Mouse (Mus musculus): Measurements from ENCODE around the gene Rbm20.

The Rbm20 gene

GRCm38 (mm10) chr19:53850166-53850922, 173.2 kb downstream of the Rbm20 start:
- CTCF ChIA-PET: no interaction called here

GRCm38 (mm10) chr19:53851352-53851751, 174.2 kb downstream of the Rbm20 start:
- CTCF ChIA-PET: no interaction called here

- CTCF ChIA-PET: no interaction called here
Observed at GRCm38 (mm10) chr19:53851826-53852698, 175.0 kb downstream of the Rbm20 start.

GRCm38 (mm10) chr19:53852699-53853451, 175.8 kb downstream of the Rbm20 start:
- CTCF ChIA-PET: no interaction called here

- CTCF ChIA-PET: no interaction called here
Observed at GRCm38 (mm10) chr19:53854978-53855377, 177.9 kb downstream of the Rbm20 start.

- CTCF ChIA-PET: no interaction called here
Observed at GRCm38 (mm10) chr19:53855781-53856180, 178.7 kb downstream of the Rbm20 start.

GRCm38 (mm10) chr19:53856794-53857193, 179.7 kb downstream of the Rbm20 start:
- CTCF ChIA-PET: no interaction called here

GRCm38 (mm10) chr19:53857962-53858361, 180.9 kb downstream of the Rbm20 start:
- CTCF ChIA-PET: no interaction called here

GRCm38 (mm10) chr19:53859149-53859548, 182.0 kb downstream of the Rbm20 start:
- CTCF ChIA-PET: no interaction called here

- CTCF ChIA-PET: no interaction called here
Observed at GRCm38 (mm10) chr19:53859593-53859992, 182.5 kb downstream of the Rbm20 start.

- CTCF ChIA-PET: interaction anchor here (0.6 kb wide), 1 partner anchor 102 kb away, joined by 4 read pairs; no protein-coding TSS in a partner anchor
Observed at GRCm38 (mm10) chr19:53861346-53861745, 184.2 kb downstream of the Rbm20 start.

GRCm38 (mm10) chr19:53862573-53863246, 185.6 kb downstream of the Rbm20 start:
- CTCF ChIA-PET: no interaction called here

GRCm38 (mm10) chr19:53867238-53867637, 190.1 kb downstream of the Rbm20 start:
- CTCF ChIA-PET: no interaction called here

- CTCF ChIA-PET: no interaction called here
Observed at GRCm38 (mm10) chr19:53868125-53868524, 191.0 kb downstream of the Rbm20 start.

- CTCF ChIA-PET: no interaction called here
Observed at GRCm38 (mm10) chr19:53868796-53869195, 191.7 kb downstream of the Rbm20 start.

- CTCF ChIA-PET: interaction anchor here (0.6 to 1.1 kb wide), 2 partner anchors 23 to 41 kb away, joined by 3 to 8 read pairs; no protein-coding TSS in a partner anchor
Observed at GRCm38 (mm10) chr19:53869427-53870385, 192.6 kb downstream of the Rbm20 start.

- CTCF ChIA-PET: interaction anchor here (0.6 to 1.1 kb wide), 2 partner anchors 40 to 74 kb away, joined by 3 read pairs; partner anchors contain the start of gene Bbip1
Observed at GRCm38 (mm10) chr19:53870568-53870967, 193.5 kb downstream of the Rbm20 start.

- CTCF ChIA-PET: interaction anchor here (0.6 kb wide), 1 partner anchor 39 kb away, joined by 5 read pairs; no protein-coding TSS in a partner anchor
Observed at GRCm38 (mm10) chr19:53871502-53871901, 194.4 kb downstream of the Rbm20 start.

GRCm38 (mm10) chr19:53872994-53873713, 196.0 kb downstream of the Rbm20 start:
- CTCF ChIA-PET: interaction anchor here (0.5 kb wide), 1 partner anchor 13 kb away, joined by 5 read pairs; no protein-coding TSS in a partner anchor
